Mouse (Mus musculus) liver, embryonic 14 days (tissue): ENCODE results near the gene Vrk1. TPM values are rescaled to one million over a fixed set of nuclear protein-coding genes. Genes with fewer than 3 reads are reported as not detected.

Source experiments
- polyA plus RNA-seq: library from polyadenylated mRNA; depleted of rRNA; stranded (reverse); fragments of >200 nt; gene quantifications from 2 replicates; pipeline ENCODE4 v1.2.3, GENCODE M21; 2012; rRNA removed

Vrk1 gene
- 67.4 and 70.0 TPM in 2 replicates for polyA plus RNA-seq

GRCm38 (mm10) chr12:106010065-106010915, at the start of gene Vrk1:
Gene Vrk1, plus strand, starts transcription at chr12:106010228.

Other genes with a start within 250 kb of the Vrk1 start
- gene Papola, start 225.5 kb upstream of the Vrk1 start, polyA plus RNA-seq, result 56.9 and 66.3 TPM in 2 replicates